ENCODE assay signal across 18 mouse cellular contexts in the genomic region with DNA sequence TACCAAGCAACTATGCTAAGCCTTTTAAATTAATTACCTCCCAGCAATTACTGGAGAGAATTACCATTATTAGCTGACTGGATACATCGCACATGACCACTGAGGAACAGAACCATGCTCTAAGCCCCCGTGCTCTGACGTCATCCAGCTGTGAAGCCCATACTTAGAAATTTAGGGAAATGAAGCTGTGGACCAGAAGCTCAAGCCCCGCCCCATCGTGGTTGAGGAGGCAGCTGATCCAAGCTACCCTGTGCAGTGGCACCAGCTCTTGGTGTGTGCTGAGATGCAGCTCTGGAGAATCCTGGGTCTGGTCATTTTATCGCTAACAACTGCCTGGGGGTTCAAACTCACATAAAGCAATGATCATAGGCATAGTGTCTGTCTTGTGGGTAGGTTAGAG. TPM values are rescaled to one million over a fixed set of nuclear protein-coding genes. Genes with fewer than 3 reads are reported as not detected.
A peak's percentile ranks its signal among the peaks of the same experiment; 100 is the strongest.
DNase-seq lines count a peak whose midpoint lies in the region; ATAC-seq and TF ChIP-seq lines count a peak whose summit lies in the region.
"Had no signal": no experiment of that assay in that cellular context is flagged by ENCODE, and none has a peak within 500 bp of the region (broad histone marks: within the 10 kb centered on the region; RNA-seq: fewer than 3 reads in every experiment).

No protein-coding gene starts in this region.

- in situ Hi-C loops in CH12.LX (cut with MboI; ENCODE audit: low pct_ligation_motif_present, low pct_unique_long_range_greater_than_20kb, low sequenced_read_pairs), result no loop called here

- DNase-seq in kidney, postnatal 4 days, result peak; percentile 12 to 28
- no peak for DNase-seq in kidney, postnatal 25 days
- peak; percentile 73 for DNase-seq in CH12.LX (ENCODE audit: extremely low read depth)
- peak; percentile 71 for DNase-seq in retina, postnatal 1 day
- no peak for DNase-seq in embryo, embryonic 10 days (ENCODE audit: low spot score)
- DNase-seq: adrenal gland, postnatal 10 days; cerebellum, postnatal 10 days; kidney, adult 18-20 months; lung, adult 2 months; thymus, postnatal 4 days had no signal

- no peak for TF ChIP-seq CTCF in CH12.LX (conservative IDR thresholded peaks at IDR 0.05 in 1 of 2, IDR thresholded peaks at IDR 0.05 in 1 of 2; ENCODE audit: low read depth in 2 of 2, low read length in 2 of 2)

- H3K27ac ChIP-seq in CH12.LX (ENCODE audit: insufficient read depth, low read depth), result no peak overlapping the region
- no peak overlapping the region for H3K27ac ChIP-seq in hindbrain, embryonic 13.5 days
- H3K27ac ChIP-seq: embryonic facial prominence, embryonic 10.5 days; hindbrain, embryonic 12.5 days; limb, embryonic 13.5 days; neural tube, embryonic 12.5 days had no signal

- no peaks in the 10 kb centered on the region for H3K27me3 ChIP-seq in CH12.LX (replicated peaks)
- no peaks in the 10 kb centered on the region for H3K27me3 ChIP-seq in hindbrain, embryonic 13.5 days
- H3K27me3 ChIP-seq: hindbrain, embryonic 12.5 days; limb, embryonic 13.5 days; neural tube, embryonic 12.5 days had no signal

- H3K79me2 ChIP-seq in CH12.LX (replicated peaks; ENCODE audit: control insufficient read depth, extremely low read depth, insufficient read depth, poor library complexity, severe bottlenecking), result no peaks in the 10 kb centered on the region

- TF ChIP-seq RAD21 in CH12.LX (IDR thresholded peaks at IDR 0.05; ENCODE audit: low read depth, low read length), result no peak

- ATAC-seq in granulocyte monocyte progenitor cell, adult 5-6 weeks (replicated peaks; ENCODE audit: poor library complexity, severe bottlenecking), result peak; percentile 93
- no peak for ATAC-seq in hindbrain, embryonic 13.5 days (ENCODE audit: low FRiP score)
- ATAC-seq: midbrain, embryonic 16.5 days had no signal

- H3K36me3 ChIP-seq in CH12.LX (replicated peaks in 1 of 2; ENCODE audit: control insufficient read depth in 1 of 2, insufficient read depth in 1 of 2, low read length in 1 of 2), result no peaks in the 10 kb centered on the region
- no peaks in the 10 kb centered on the region for H3K36me3 ChIP-seq in hindbrain, embryonic 13.5 days
- H3K36me3 ChIP-seq: embryonic facial prominence, embryonic 10.5 days; hindbrain, embryonic 12.5 days; limb, embryonic 13.5 days; neural tube, embryonic 12.5 days had no signal

- no peak overlapping the region for H3K4me2 ChIP-seq in CH12.LX (ENCODE audit: insufficient read depth, low read depth, poor library complexity, severe bottlenecking)
- H3K4me2 ChIP-seq in hindbrain, embryonic 13.5 days, result no peak overlapping the region
- H3K4me2 ChIP-seq: hindbrain, embryonic 12.5 days; limb, embryonic 13.5 days; neural tube, embryonic 12.5 days had no signal

- WGBS in hindbrain, embryonic 13.5 days, result 45% methylated on average over 6 of the region's 6 CpGs

- H3K4me1 ChIP-seq in CH12.LX (ENCODE audit: control insufficient read depth in 1 of 2, insufficient read depth in 2 of 2), result peaks cover 15 to 40% of the 10 kb centered on the region in 2 experiments
- no peaks in the 10 kb centered on the region; the same call in 1 of the 2 replicates for H3K4me1 ChIP-seq in hindbrain, embryonic 13.5 days (replicated peaks)
- H3K4me1 ChIP-seq: hindbrain, embryonic 12.5 days; limb, embryonic 13.5 days; neural tube, embryonic 12.5 days had no signal

- no peak overlapping the region for H3K4me3 ChIP-seq in CH12.LX (replicated peaks in 1 of 3; ENCODE audit: low read depth in 2 of 3, low read length in 2 of 3, poor library complexity in 1 of 3)
- H3K4me3 ChIP-seq in hindbrain, embryonic 13.5 days, result no peak overlapping the region
- H3K4me3 ChIP-seq: embryonic facial prominence, embryonic 10.5 days; erythroblast, embryonic 14.5 days; hindbrain, embryonic 12.5 days; limb, embryonic 13.5 days; neural tube, embryonic 12.5 days had no signal

- H3K9ac ChIP-seq in CH12.LX (ENCODE audit: insufficient read depth, low read depth), result no peak overlapping the region
- H3K9ac ChIP-seq in hindbrain, embryonic 13.5 days, result no peak overlapping the region
- H3K9ac ChIP-seq: hindbrain, embryonic 12.5 days; limb, embryonic 13.5 days; neural tube, embryonic 12.5 days had no signal

- no peak for TF ChIP-seq EP300 in CH12.LX (IDR thresholded peaks at IDR 0.05; ENCODE audit: low read length)

- H3K9me3 ChIP-seq in CH12.LX (replicated peaks; ENCODE audit: low read length), result no peaks in the 10 kb centered on the region
- no peaks in the 10 kb centered on the region for H3K9me3 ChIP-seq in hindbrain, embryonic 13.5 days
- H3K9me3 ChIP-seq: embryonic facial prominence, embryonic 10.5 days; hindbrain, embryonic 12.5 days; limb, embryonic 13.5 days; neural tube, embryonic 12.5 days had no signal

- no peak for TF ChIP-seq POLR2A in CH12.LX (IDR thresholded peaks at IDR 0.05; ENCODE audit: low read depth, low read length)

- dilution Hi-C loops in CH12.LX (cut with MboI; ENCODE audit: extremely low pct_ligation_motif_present, extremely low pct_unique_long_range_greater_than_20kb, low sequenced_read_pairs), result no loop called here

TF ChIP-seq in CH12.LX, 34 proteins besides CTCF, POLR2A, EP300 and RAD21:
- TF ChIP-seq ETS1 (conservative IDR thresholded peaks at IDR 0.05; ENCODE audit: low read depth, low read length), result peak; percentile 17; the same call in 1 of the 2 replicates
- no peak for TF ChIP-seq USF1 (IDR thresholded peaks at IDR 0.05; ENCODE audit: low read depth, low read length)
- TF ChIP-seq USF2 (conservative IDR thresholded peaks at IDR 0.05; ENCODE audit: low read depth, low read length), result no peak
- TF ChIP-seq JUN (IDR thresholded peaks at IDR 0.05; ENCODE audit: insufficient read depth, low read depth, low read length), result no peak
- TF ChIP-seq E2F4 (IDR thresholded peaks at IDR 0.05; ENCODE audit: insufficient replicate concordance, low read depth, low read length), result no peak
- no peak for TF ChIP-seq MEF2A (IDR thresholded peaks at IDR 0.05; ENCODE audit: borderline replicate concordance, low read depth, low read length)
- TF ChIP-seq BHLHE40 (IDR thresholded peaks at IDR 0.05; ENCODE audit: low read depth, low read length), result peak; percentile 55; the same call in 1 of the 2 replicates
- TF ChIP-seq MAX (IDR thresholded peaks at IDR 0.05; ENCODE audit: low read length), result 0 out of 2 replicates have a peak, but pooled peaks have one; percentile 25
- no peak for TF ChIP-seq NELFE (IDR thresholded peaks at IDR 0.05; ENCODE audit: low read depth, low read length)
- TF ChIP-seq MYC (IDR thresholded peaks at IDR 0.05; ENCODE audit: low read depth, low read length), result no peak
- TF ChIP-seq PAX5 (IDR thresholded peaks at IDR 0.05; ENCODE audit: low read length), result no peak
- no peak for TF ChIP-seq TCF12 (IDR thresholded peaks at IDR 0.05; ENCODE audit: low read depth, low read length)
TF ChIP-seq in CH12.LX: peak in this region for 3.

RNA-seq across cellular contexts. Expression of a gene that starts 41.4 kb away (rescaled TPM):
- 27.4 and 27.7 TPM in 2 replicates for total RNA-seq in CH12.LX (2012; rRNA removed)
- total RNA-seq in CH12.LX (2014; rRNA removed), result 10.2 and 11.4 TPM in 2 replicates
- 28.0 and 32.5 TPM in 2 replicates for polyA plus RNA-seq in CH12.LX (2012; ENCODE audit: insufficient read length, low read depth)
- total RNA-seq in granulocyte monocyte progenitor cell, adult 5-6 weeks (2014; fragmentation: Nextera tagmentation), result 96.0 and 101 TPM in 2 replicates
- total RNA-seq in granulocyte monocyte progenitor cell, adult 5-6 weeks (2017), result 148 and 178 TPM in 2 replicates
- polyA plus RNA-seq in hindbrain, embryonic 13.5 days (2015; fragmentation: Nextera tagmentation; extraction: Ambion mirVana), result 19.4 and 20.8 TPM in 2 replicates

Comparison
In these comparisons a context has a peak if more than half of its experiments do, and no peak if none do; other contexts are left out.
1. DNase-seq: peak in kidney, postnatal 4 days (2 of 2), CH12.LX (single experiment) and retina, postnatal 1 day (single experiment); none in kidney, postnatal 25 days (0 of 2) and embryo, embryonic 10 days (single experiment).